Mouse (Mus musculus): ENCODE measurements around the gene Fto.

Gene Fto

DNA sequence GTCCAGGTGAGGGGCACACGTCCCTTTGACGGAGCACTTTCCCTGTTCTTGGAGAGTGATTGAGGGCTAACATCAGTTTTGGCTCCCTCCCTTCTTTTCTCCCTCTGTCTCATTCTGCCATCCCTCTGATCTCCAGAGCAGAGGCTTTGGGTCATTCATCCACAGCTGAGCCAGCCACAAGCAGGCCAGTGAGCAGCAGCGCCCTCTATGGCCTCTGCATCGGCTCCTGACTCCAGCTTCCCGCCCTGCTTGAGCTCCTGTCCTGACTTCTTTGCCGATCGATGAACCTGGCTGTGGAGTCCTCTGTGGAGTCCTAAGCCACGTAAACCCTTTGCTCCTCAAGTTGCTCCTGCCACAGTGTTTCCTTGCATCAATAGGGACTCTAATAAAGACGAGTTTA is 10.9 kb downstream of the Fto start:
- peak; percentile 33 for DNase-seq (ENCODE audit: extremely low spot score)

- no peak for DNase-seq (ENCODE audit: extremely low spot score)
These were observed 11.6 kb downstream of the Fto start for GRCm38 (mm10) chr8:91324916-91325315.

DNA sequence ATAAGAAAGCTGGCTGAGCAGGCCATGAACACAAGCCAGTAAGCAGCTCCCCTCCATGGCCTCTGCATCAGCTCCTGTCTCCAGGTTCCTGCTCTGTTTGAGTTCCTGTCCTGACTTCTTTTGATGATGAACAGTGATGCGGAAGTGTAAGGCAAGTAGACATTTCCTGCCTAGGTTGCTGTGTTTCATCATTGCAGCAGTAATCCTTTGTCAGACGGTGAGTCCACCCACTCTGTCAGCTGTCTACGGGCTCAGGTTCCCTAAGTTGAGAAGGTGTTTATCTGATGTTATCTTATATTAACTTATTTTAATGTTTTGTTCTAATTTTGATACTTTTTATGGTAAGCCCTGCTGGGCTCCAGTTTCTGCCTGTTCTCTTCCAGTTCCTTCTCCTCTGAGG is 12.7 kb downstream of the Fto start:
- DNase-seq (ENCODE audit: extremely low spot score), result no peak

- no peak for DNase-seq (ENCODE audit: extremely low spot score)
These were observed 13.6 kb downstream of the Fto start for GRCm38 (mm10) chr8:91326946-91327345.

GRCm38 (mm10) chr8:91327471-91328205 is 14.3 kb downstream of the Fto start:
- no peak for DNase-seq (ENCODE audit: extremely low spot score)

- DNase-seq (ENCODE audit: extremely low spot score), result no peak
These were observed 15.7 kb downstream of the Fto start for GRCm38 (mm10) chr8:91329056-91329455.

GRCm38 (mm10) chr8:91329461-91329850 is 16.1 kb downstream of the Fto start:
- no peak for DNase-seq (ENCODE audit: extremely low spot score)

DNA sequence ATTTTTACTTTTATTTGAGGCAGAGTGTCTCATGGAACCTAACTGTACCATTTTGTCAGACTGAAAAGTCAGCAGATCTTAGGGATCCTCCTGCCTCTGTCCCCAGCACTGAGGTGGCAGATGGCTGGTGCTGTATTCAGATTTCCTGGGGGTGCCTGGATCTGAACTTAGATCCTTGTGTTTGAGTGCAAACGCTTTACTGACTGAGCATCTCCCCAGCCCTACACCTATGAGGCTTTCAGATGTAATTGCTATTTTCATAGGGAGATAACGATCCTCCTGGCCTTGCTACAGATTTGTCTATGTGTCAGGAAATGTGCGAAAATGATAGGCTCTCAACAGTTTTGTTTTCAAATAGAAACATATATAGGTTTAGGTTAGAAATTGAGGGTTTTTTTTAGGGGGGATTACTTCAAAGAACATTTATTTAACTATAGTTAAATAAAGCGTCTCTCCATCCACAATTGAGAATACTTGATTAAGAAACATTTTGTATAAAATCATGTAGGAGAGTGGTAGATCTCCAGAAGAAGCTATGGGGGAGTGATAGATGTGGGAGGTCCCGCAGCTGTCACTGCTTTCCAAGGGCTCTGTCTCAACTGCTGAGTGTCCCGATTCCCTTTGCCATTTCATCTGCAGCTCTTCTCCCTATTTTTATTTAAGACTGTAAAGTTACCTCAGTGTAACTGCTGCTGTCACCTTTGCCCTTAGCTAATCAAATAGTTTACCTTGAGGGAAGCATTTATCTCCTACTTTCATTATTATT is 25.2 kb downstream of the Fto start:
- no peak for DNase-seq (ENCODE audit: extremely low spot score)

- DNase-seq (ENCODE audit: extremely low spot score), result no peak
These were observed 26.3 kb downstream of the Fto start for GRCm38 (mm10) chr8:91339651-91340050.

DNA sequence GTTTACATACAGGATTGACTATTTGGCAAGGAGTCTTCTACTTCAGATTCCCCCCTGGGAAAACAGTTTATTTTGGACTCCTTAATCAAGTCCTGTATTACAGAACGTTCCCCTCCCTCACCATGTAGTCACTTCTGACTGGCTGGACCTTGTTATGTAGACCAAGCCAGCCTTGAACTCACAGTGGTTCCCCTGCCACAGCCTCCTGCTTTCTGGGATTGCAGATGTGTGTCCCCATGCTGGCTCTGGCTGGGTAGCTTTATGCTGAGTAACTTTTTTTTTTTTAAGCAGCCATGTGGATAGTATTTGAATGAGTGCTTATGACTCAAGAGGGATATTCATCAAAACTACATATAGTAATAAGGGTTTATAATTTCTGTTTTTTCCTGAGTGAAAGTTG is 27.4 kb downstream of the Fto start:
- no peak for DNase-seq (ENCODE audit: extremely low spot score)

GRCm38 (mm10) chr8:91342196-91342595 is 28.9 kb downstream of the Fto start:
- peak; percentile 38 for DNase-seq (ENCODE audit: extremely low spot score)

DNA sequence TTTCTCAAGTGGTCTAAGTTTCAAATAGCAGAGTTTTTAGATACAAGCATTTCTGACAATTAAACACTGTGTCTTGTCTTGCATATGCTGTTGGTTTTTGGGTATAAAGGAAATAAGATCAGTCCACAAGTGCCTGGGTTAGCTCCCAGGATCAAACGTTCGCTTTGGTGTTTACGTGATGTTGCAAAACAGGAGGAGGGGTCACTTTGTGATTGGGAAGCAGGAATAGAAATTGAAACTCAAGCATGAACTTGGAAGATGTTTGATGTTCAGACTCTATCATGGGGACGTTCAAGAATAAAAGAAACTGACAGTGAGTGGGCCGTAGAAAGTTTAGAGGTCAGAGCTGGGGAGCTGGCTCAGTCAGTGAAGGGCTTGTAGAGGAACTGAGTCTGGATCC is 29.5 kb downstream of the Fto start:
- no peak for DNase-seq (ENCODE audit: extremely low spot score)

- no peak for DNase-seq (ENCODE audit: extremely low spot score)
These were observed 31.3 kb downstream of the Fto start for GRCm38 (mm10) chr8:91344659-91345058.

DNA sequence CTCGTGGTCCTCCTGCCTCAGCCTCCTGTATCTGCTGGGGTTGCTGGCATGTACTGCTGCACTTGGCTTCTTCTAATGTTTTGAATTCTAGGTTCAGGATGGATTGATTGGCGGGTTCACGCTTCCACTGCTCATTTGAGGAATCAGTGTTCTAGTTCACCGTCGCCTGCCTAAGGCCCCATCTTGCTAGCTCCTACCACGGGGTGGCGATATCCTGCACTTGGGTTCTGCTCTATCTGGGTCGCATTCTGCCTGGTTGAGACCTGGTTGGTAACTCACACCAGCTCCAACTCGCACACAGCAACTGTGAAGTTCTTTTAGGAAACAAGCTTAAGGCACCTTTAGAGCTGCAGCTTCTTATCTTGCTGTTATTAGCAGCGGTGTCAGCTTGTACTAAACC is 33.8 kb downstream of the Fto start:
- DNase-seq (ENCODE audit: extremely low spot score), result no peak

DNA sequence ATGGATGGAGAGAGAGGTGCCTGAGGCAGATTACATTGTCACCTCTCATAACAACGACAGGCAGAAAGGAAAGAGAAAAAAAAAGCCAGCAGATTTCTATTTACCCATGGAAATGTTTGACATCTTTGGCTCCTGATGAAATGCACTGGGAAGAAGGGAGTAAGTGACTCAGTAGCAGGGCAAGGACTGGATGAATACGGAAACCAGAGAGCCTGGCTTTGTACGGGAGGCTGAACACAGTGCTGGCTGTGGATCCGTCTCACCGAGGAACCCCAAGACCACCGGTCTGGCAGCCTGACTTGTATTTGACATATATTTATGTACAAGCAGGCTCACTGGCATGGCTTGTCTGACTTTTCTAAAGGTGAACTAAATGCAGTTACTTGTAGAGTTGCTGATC is 34.3 kb downstream of the Fto start:
- no peak for DNase-seq (ENCODE audit: extremely low spot score)

DNA sequence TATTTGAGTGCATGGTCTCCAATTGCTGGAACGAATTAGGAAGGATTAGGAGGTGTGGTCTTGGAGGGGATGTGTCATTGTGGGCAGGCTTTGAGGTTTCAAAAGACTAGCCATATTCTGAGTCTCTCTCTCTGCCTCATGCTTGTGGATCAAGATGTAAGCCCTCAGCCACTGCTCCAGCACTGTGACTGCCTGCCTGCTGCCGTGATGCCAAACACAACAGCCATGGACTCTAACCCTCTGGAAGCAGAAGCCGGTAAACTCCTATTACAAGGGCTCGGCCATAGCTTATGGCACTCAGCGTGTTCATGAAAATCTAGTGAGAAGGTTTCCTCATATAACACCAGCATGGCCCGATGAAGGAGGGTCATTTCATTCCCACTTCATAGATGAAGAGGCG is 36.5 kb downstream of the Fto start:
- DNase-seq (ENCODE audit: extremely low spot score), result no peak

- DNase-seq (ENCODE audit: extremely low spot score), result no peak
These were observed 37.3 kb downstream of the Fto start for GRCm38 (mm10) chr8:91350628-91351027.

- no peak for DNase-seq (ENCODE audit: extremely low spot score)
These were observed 39.3 kb downstream of the Fto start for GRCm38 (mm10) chr8:91352598-91352997.

DNA sequence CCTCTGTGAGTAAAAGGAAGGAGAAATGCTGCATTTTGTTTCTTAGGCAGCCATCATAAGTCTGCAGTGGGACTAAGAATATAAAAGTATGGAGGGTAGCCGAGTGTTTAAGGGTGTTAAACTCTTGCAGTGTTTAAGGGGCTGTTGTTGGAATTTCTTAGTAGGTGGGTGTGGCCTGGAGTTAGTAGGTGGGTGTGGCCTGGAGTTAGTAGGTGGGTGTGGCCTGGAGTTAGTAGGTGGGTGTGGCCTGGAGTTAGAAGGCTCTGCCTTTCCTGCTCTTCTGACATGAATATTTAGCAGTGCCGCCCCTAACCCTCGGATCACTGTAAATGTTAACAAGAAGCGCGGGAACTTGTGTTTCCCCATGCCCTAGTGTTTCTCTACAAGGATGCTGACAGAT is 39.7 kb downstream of the Fto start:
- DNase-seq (ENCODE audit: extremely low spot score), result no peak

GRCm38 (mm10) chr8:91353907-91354306 is 40.6 kb downstream of the Fto start:
- no peak for DNase-seq (ENCODE audit: extremely low spot score)

DNA sequence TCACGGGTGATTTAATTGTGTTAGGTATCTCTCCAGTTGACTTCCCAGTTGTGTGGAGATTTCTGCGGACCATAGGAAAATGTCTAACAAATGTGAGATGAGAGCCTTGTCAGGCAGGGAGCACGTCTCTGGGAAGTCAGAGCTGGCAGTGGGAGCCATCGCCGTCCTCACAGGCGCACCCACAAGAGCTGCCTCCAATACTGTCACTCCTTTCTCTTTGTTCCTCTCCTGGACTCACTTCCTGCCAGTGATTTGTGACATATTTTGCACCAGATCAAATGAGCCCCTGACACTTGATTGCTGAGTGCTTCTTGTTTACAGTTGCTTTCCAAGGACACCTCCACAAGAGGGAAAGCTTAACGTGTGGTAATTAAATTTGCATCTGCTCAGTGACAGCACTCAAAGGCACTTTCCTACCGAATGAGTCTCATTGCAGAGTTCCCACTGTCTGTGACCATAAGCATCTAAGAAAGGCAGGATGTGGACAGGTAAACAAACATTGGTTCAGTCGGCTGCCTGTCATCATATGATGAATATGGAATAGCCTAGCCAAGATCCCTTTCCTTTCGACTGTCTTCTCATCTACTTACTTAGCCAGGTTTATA is 42.1 kb downstream of the Fto start:
- no peak for DNase-seq (ENCODE audit: extremely low spot score)

DNA sequence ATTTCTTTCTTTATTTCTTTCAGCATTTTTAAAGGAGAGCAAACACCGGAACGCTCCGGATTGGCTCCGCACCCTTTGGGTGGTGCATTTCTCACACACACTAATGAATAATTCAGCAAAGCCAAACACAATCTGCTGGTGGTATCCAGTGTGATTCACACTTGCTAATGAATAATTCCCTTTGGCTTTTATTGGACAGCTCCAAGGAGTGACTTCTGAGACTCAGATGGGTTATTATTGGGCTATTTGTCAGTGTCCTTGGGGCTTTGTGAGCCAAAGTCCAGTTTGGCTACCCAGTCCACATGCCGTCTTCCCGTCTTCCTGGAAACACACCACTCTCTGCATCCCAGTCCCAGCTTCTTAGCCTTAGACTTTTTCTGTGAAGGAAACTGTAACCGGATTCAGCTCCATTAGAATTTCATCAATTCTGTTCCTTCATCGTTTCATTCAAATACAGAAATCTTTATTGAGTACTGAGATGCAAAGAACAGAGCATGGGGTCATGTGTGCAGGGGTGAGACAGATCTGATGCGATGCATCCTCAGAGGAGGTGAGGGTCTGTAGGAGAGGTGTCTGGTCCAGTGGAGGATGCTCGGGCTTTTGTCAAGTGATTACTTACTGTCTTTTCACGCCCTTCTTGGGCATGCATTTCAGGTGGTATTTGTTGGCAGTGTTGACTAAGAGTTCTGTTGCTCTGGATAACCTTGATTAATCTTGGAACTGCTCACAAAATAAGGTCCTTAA is 42.8 kb downstream of the Fto start:
- DNase-seq (ENCODE audit: extremely low spot score), result no peak

All from embryo, embryonic 9.5 days (tissue).